Mouse (Mus musculus) adipocyte (in vitro differentiated cells): ENCODE data around the gene Tpst2.

Experiments
- DNase-seq: peaks from one replicate; pipeline ENCODE4 v3.0.0-alpha.2; 2016; ENCODE audit warnings: low spot score

The Tpst2 gene

GRCm38 (mm10) chr5:112276267-112276873 lies at the start of gene Tpst2:
Tpst2 (plus strand) TSS chr5:112276691.
- peak; percentile 99 for DNase-seq

DNA sequence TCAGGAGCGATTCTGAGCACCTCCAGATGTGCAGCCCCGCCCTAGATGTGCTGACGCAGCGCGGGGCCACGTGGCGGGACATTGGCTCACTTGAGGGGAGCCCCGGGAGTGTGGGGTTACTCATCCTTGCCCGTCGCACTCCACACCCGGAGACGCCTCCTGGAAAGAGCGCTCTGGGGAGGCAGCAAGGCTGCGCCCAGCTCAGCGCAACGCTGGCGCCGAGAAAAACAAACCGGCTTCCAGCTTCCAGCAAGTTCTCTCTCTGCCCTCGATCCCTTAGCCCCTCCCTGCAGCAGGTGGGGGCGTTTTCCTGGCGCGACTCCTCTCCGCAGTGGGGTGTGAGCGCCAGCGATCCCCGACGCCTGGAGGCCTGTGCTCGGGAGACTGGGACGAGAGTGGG lies 49.1 kb upstream of the Tpst2 start:
- DNase-seq: no peak

GRCm38 (mm10) chr5:112227898-112228239 lies 48.6 kb upstream of the Tpst2 start:
- DNase-seq: no peak

GRCm38 (mm10) chr5:112228240-112229076 lies 48.0 kb upstream of the Tpst2 start:
- DNase-seq: no peak

GRCm38 (mm10) chr5:112235806-112236205 lies 40.7 kb upstream of the Tpst2 start:
- no peak for DNase-seq

DNA sequence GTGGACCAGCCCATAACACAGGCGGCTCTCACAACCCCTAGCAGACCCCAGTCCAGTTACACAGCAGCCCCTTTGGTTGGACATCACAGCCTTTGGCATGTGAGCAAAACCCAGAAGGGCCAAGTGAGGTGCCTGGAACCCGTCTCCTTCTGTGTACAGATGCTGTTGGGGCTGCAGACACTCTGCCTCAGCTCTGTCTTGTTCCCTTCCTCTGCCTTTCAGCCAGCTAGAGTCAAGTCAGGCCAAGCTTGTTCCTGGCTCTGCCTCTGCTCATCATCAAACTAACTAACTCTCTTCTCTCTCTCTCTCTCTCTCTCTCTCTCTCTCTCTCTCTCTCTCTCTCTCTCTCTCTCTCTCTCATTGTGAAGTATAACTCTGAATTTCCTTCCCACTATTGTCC lies 39.9 kb upstream of the Tpst2 start:
- DNase-seq: no peak

DNA sequence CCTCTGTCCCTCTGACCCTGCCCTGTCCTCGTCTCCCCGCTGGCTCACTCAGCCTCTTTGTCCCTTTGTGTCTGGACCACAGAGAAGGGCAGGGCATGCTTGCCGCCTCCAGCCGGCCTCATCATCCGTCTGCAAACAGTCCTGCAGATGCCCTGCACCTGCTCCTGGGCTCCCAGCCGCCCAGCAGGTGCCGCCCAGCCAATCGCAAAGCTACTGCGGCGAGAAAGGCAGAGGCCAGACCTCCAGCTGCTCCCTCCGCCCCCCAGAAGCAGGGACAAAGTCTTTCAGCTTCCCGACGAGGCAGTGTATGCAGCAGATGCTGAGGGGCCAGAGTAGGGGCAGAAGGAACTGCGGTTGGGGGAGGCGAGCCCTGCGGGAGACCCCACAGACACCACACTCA lies 39.1 kb upstream of the Tpst2 start:
- no peak for DNase-seq

GRCm38 (mm10) chr5:112237866-112238570 lies 38.5 kb upstream of the Tpst2 start:
- DNase-seq: no peak

DNA sequence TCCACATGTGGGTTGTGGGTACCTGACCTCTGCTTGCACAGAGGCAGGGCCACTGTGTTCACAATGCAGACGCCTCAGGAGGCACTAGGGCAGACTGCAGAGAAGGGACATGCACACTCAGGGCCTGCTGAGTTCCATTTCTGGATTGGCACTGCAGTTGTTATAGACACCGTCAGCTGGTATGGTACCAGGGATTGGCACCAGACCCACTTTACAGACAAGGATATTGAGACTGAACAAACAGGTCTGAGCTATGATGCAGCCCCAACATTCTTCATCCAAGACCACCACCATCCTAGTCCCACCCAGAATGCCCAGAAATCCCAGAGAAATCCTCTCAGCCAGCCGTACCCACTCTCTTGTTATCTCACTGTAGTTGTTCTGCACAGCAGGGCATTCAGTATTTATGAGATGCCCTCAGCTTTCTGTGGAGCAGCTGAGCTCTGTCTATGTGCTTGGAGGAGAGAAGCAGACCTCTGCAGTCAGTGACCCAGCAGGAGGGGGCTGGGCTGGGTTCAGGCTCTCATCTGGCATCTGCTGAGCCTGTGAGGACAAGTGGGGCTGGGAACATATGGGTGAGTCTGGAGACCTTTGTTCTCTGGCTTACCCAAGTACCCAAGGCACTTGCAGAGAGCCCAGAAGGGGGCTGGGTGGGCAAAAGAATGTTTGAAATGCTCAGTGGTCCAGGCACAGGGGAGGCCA lies 37.6 kb upstream of the Tpst2 start:
- no peak for DNase-seq

DNA sequence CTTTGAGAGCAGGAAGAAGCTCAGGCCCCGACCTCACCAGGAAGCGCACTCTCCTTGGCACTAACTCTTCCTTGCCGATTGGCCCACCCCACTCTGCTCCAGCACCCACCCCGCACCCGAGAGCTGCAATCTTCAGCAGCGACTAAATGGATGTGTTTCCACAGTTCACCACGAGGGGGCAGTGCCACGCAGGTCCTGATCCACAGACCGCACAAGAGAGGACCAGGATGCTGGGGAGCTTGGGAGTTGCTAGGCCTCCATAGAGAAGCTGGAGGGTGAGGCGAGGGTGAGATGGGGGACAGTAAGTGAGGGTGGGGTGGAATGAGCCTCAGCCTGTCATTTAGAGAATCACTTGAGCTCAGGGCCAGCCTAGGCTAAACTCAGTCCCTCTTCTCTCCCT lies 35.7 kb upstream of the Tpst2 start:
- peak; percentile 85 for DNase-seq

GRCm38 (mm10) chr5:112241849-112242248 lies 34.6 kb upstream of the Tpst2 start:
- DNase-seq: no peak

DNA sequence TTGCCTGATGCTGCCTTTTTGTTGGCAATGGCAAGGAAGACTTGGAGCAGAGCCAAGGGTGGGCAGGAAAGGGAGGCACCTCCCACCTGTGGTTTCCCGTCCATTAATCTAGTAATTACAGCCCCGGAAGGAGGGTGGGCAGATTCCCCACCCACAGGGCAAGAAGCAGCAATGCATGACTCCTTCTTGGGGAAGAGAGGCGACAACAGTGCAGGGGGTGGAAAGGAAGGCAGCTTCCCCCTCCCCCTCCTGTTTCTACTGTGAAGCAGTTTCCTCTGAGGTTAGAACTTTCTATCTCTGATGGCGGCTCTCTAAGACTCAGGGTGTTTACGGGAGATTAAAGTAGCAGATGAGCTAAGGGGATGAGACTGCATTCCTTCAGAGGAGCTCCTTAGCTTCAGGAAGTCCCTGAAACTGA lies 34.1 kb upstream of the Tpst2 start:
- no peak for DNase-seq

DNA sequence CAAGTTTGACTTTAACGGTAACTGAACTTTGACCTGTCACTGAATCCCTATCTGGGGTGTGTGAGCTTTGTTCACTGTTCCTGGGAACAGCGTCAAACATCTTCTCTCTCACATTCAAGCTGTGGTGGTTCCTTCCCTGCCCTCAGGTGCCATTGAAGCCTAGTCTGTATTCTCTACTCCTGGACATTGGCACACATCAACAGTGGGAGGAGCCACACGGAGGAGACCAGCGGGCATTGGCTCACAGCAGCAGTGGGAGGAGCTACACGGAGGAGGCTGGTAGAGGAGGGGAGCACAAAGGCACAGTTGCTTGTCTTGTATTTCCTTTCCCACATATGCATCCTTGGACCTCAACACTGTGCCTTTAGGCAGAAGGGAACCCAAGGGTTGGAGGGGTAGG lies 33.5 kb upstream of the Tpst2 start:
- DNase-seq: no peak

DNA sequence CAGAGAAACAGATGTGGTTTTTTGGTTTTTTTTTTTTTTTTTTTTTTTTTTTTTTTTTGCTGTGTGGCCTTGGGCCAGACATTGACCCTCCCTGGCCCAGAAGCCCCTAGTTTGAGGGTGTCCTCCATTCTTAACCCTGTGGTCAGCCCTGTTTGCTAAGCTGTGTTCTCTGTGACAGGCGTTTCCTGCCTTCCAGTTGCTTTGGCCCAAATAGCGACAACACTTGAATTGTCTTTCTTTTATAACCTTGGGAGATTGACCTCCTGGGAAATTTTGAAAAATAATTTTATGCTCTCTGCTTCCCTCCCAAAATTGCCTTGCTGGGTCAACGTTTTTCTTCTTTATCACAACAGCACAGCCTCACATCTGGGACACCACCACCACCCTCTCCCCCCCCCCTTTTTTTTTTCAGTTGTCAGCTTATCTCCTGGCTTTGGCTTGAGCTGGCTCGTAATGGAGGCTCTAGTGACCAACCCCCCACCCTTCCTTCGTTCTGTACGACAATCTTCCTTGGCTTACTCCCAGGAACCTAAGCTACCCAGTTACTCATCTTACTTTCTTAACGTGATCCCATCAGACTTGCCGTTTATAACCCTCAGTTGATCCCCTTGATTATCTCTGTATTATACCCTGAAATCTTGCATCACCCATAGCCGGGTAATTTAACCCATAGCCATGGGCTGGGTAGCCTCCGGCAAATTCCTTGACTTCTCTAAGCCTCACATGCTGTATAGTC lies 32.8 kb upstream of the Tpst2 start:
- DNase-seq: no peak

DNA sequence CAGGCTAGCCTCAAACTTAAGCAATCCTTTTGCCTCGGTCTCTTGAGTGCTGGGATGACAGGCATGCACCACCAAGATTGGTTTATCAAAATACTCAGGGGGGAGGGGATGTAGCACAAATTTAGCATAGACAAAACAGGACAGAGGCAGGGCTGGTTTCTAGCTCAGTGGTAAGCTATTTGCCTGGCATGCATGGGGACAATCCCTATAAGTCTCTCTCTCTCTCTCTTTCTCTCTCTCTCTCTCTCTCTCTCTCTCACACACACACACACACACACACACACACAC lies 32.3 kb upstream of the Tpst2 start:
- DNase-seq: no peak

DNA sequence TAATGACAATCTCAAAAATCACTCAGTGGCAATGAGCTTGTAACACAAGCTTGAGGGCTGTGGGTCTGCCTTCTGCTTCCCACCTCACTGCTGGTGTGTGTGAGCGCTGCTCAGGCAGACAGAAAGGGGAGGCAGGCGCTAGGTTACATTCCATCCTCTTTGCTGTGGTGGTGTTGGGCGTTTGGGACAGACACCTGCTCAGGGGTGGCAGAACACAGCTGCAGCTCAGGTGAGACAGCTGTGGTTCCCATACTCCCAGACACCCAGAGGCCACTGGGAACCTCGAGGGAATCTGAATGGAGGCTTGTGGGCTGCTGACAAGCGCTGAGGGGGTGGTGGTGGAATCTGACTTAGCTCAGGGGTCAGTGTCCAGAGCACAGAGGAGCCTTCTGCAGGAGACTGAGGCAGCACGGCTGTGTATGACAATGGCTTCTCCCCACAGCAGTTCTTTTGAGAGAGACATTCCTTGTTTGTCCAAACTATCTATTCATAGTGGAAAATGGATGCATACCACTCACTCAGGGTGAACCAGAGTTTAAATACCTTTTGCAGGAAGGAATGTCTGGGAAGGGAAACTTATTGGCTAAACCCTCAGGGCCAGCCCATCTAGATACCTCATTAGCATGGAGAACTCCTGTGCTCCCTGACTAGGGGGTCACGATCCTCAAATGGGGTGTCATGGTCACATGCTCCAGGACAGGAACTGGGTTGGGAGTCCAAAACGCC lies 31.4 kb upstream of the Tpst2 start:
- no peak for DNase-seq

GRCm38 (mm10) chr5:112247399-112247798 lies 29.1 kb upstream of the Tpst2 start:
- DNase-seq: no peak

- DNase-seq: no peak
Observed at GRCm38 (mm10) chr5:112249106-112249505, 27.4 kb upstream of the Tpst2 start.

DNA sequence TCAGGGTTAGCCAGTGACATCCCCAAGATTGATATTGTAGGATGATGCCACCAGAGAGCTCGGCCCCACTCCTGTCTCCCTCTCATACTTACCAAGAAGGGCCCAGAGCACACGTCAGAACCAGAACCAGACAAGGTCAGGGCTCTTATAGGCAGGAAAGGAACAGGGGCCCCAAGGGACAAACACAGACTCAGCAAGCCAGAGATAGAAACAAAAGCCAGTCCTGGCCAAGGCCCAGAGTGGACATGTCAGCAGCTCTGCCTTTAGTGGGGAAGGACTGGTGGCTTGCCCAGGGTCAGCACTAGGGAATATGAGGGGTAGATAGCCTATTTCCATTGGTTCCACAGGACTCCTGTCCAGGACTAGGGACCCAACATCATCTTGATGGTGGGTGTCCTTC lies 24.1 kb upstream of the Tpst2 start, which contains the start of gene Cryba4:
Gene Cryba4 (minus strand): TSS at position 119 of the 400 bp plus-strand sequence.
- peak; percentile 44 for DNase-seq

DNA sequence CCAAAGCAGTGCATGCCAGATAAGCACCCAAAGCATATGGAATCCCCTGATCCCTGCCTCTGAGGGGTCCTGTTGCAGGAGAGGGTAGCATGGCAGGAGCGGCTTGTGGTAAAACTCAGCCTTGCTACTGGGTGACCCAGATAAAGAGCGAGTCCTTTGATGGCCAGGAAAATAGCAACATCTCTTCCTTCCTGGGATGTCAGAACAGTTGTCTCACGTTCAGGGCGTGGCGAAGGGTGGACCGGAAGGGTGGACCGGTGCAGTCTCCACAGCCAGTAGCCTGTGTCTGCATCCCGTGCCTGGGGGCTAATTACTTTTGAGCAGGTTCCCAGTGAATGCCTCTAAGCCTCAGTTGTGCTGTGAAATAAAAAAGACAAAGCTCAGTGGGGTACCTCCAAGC lies 23.3 kb upstream of the Tpst2 start:
- DNase-seq: no peak

DNA sequence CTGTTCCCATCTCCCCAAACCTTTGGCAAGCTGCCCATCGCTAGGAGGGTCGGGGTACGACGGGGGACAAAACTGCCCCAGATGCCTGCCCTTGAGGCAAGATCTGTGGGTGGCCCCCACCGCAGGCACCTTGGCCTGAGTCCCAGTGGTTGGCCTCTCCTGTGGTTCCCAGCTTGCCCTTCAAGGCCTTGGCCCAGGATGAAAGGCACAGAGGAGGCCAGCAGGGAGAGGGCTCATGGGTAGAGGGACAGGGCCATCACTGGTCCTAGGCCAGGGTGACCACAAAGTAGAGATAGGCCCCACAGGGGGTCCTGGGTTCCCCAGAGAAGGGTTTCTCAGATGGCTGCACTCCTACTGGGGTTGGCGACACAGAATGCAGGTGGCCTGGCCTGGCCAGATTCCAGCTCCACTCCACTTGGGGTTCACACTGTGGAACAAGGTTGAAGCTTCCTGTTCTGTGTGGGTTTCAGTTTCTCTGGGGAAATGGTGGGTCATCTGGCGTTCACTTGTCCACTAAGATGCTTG lies 22.1 kb upstream of the Tpst2 start:
- DNase-seq: no peak
